Mouse (Mus musculus) liver, postnatal 0 days (tissue): ENCODE data around the gene Cd99l2.

Experiments used
- CTCF ChIP-seq: sonication (generic); IDR thresholded peaks from 2 replicates; pipeline ENCODE4 v1.5.1; 2016; ENCODE audit warnings: antibody characterized with exemption, low read depth
- EP300 ChIP-seq: IDR thresholded peaks from 2 replicates; pipeline ENCODE4 v1.6.1; 2016; ENCODE audit warnings: antibody characterized with exemption, low read depth, mild to moderate bottlenecking

DNA sequence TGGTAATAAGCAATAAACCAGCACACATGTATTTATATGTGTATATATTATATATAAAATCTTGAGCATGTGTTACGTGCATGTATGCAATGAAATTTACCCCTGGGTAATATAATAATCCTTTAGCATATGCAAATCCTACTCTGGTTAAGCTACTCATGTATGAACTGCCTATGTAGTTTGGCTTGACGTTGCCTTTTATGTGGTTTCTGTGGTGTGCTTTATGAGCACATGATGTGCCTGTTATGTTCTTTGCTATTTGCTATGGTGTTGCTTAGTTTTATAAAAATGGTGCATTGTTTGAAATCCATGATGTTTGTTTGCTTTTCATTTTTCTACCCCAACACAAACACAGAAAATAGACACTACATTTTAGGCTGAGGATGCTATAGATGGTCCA, 114.2 kb downstream of the Cd99l2 start:
- TF ChIP-seq EP300 (no peak), CTCF (no peak)
